ENCODE assay signal across 8 mouse cellular contexts in the genomic region with DNA sequence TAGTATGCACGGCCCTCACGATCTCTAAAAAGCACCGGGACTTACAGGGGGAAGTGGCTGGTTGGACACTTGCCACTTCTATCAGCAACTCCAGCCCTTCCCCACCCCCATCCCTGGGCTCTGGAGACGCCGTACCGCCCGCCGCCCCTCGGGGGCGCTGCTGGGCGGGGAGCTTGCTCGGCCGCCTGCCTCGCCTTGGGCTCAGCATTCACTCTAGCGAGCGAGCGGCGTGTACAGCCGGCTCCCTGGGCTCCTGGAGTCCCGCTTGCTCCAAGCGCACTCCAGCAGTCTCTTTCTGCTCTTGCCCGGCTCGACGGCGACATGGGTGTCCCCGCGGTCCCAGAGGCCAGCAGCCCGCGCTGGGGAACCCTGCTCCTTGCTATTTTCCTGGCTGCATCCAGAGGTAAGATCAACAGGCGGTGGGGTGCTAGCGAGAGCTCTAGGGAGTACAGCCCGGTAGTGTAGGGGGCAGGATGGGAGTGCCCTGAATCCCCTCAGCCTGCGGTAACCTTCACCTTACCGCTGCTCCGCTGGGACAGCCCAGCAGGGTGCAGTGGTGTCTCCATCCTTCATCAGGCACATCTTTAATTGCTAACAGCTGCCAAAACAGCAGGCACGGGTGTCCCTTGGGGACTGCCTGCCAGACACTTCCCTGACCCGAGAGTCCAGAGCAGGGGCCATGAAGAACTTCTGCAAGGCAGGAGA. TPM values are rescaled to one million over a fixed set of nuclear protein-coding genes. Genes with fewer than 3 reads are reported as not detected.
A peak's percentile ranks its signal among the peaks of the same experiment; 100 is the strongest.
DNase-seq lines count a peak whose midpoint lies in the region; ATAC-seq lines count a peak whose summit lies in the region.

A gene (plus strand): TSS at position 151 of the 705 bp plus-strand sequence.

- H3K36me3 ChIP-seq in heart, embryonic 12.5 days: no peaks in the 10 kb centered on the region
- no peaks in the 10 kb centered on the region for H3K36me3 ChIP-seq in kidney, embryonic 16.5 days (ENCODE audit: insufficient read depth, low read length)
- H3K36me3 ChIP-seq in limb, embryonic 15.5 days: no peaks in the 10 kb centered on the region
- no peaks in the 10 kb centered on the region for H3K36me3 ChIP-seq in midbrain, embryonic 16.5 days (ENCODE audit: control insufficient read depth, insufficient read depth, low read length)

- under 1% methylated on average over 37 of the region's 37 CpGs for WGBS in heart, embryonic 12.5 days
- WGBS in kidney, embryonic 16.5 days: under 1% methylated on average over 37 of the region's 37 CpGs
- WGBS in limb, embryonic 15.5 days: 1% methylated on average over 37 of the region's 37 CpGs
- WGBS in midbrain, embryonic 16.5 days: under 1% methylated on average over 37 of the region's 37 CpGs

- peak within 1 kb of the TSS; percentile 35; the same call in 1 of the 2 replicates for H3K9ac ChIP-seq in heart, embryonic 12.5 days
- H3K9ac ChIP-seq in kidney, embryonic 16.5 days (replicated peaks; ENCODE audit: low read length): peak within 1 kb of the TSS; percentile 67
- H3K9ac ChIP-seq in limb, embryonic 15.5 days: peak within 1 kb of the TSS; percentile 31
- peak within 1 kb of the TSS; percentile 21; the same call in 1 of the 2 replicates for H3K9ac ChIP-seq in midbrain, embryonic 16.5 days (ENCODE audit: low read depth, low read length)

- H3K27me3 ChIP-seq in heart, embryonic 12.5 days (replicated peaks): 0 out of 2 replicates have a peak, but pooled peaks cover 15% of the 10 kb centered on the region
- H3K27me3 ChIP-seq in kidney, embryonic 16.5 days (ENCODE audit: insufficient read depth, low read length): no peaks in the 10 kb centered on the region
- peaks cover 15% of the 10 kb centered on the region for H3K27me3 ChIP-seq in limb, embryonic 15.5 days
- peaks cover 13% of the 10 kb centered on the region for H3K27me3 ChIP-seq in midbrain, embryonic 16.5 days (ENCODE audit: control insufficient read depth, insufficient read depth, low read depth, low read length)

- peak; percentile 51 for ATAC-seq in erythroblast, adult 5-6 weeks (replicated peaks; ENCODE audit: low FRiP score, poor library complexity, severe bottlenecking)
- ATAC-seq in heart, embryonic 12.5 days (ENCODE audit: insufficient number of reproducible peaks, low FRiP score): peak; percentile 56
- peak; percentile 67 for ATAC-seq in kidney, embryonic 16.5 days (ENCODE audit: low FRiP score, low TSS enrichment)
- ATAC-seq in limb, embryonic 15.5 days (ENCODE audit: insufficient number of reproducible peaks, low FRiP score, low TSS enrichment, low read depth): no peak
- ATAC-seq in midbrain, embryonic 16.5 days: no peak

- H3K9me3 ChIP-seq in heart, embryonic 12.5 days (replicated peaks): no peaks in the 10 kb centered on the region
- no peaks in the 10 kb centered on the region for H3K9me3 ChIP-seq in kidney, embryonic 16.5 days (ENCODE audit: low read length)
- no peaks in the 10 kb centered on the region for H3K9me3 ChIP-seq in limb, embryonic 15.5 days
- no peaks in the 10 kb centered on the region for H3K9me3 ChIP-seq in midbrain, embryonic 16.5 days (replicated peaks; ENCODE audit: control insufficient read depth, low read length, poor library complexity, severe bottlenecking)

- H3K4me2 ChIP-seq in heart, embryonic 12.5 days: peak within 1 kb of the TSS; percentile 66
- H3K4me2 ChIP-seq in kidney, embryonic 16.5 days (replicated peaks; ENCODE audit: low read depth, low read length): peak within 1 kb of the TSS; percentile 56
- peak within 1 kb of the TSS; percentile 59 for H3K4me2 ChIP-seq in limb, embryonic 15.5 days
- peak within 1 kb of the TSS; percentile 37 for H3K4me2 ChIP-seq in midbrain, embryonic 16.5 days (ENCODE audit: low read length)

- no peak within 1 kb of the TSS for H3K27ac ChIP-seq in heart, embryonic 12.5 days (ENCODE audit: poor library complexity, severe bottlenecking)
- H3K27ac ChIP-seq in kidney, embryonic 16.5 days (ENCODE audit: low read length): no peak within 1 kb of the TSS
- peak within 1 kb of the TSS; percentile 44; the same call in 1 of the 2 replicates for H3K27ac ChIP-seq in limb, embryonic 15.5 days
- no peak within 1 kb of the TSS for H3K27ac ChIP-seq in midbrain, embryonic 16.5 days (ENCODE audit: low read length)

- peak within 1 kb of the TSS; percentile 38 for H3K4me3 ChIP-seq in heart, embryonic 12.5 days
- H3K4me3 ChIP-seq in kidney, embryonic 16.5 days (ENCODE audit: low read length): peak within 1 kb of the TSS; percentile 47
- peak within 1 kb of the TSS; percentile 41 for H3K4me3 ChIP-seq in limb, embryonic 15.5 days
- H3K4me3 ChIP-seq in midbrain, embryonic 16.5 days (ENCODE audit: low read depth, low read length): peak within 1 kb of the TSS; percentile 2; the same call in 1 of the 2 replicates

- peaks cover 58% of the 10 kb centered on the region for H3K4me1 ChIP-seq in heart, embryonic 12.5 days (replicated peaks)
- H3K4me1 ChIP-seq in kidney, embryonic 16.5 days (ENCODE audit: insufficient read depth, low read length): peaks cover 40% of the 10 kb centered on the region
- peaks cover 55% of the 10 kb centered on the region for H3K4me1 ChIP-seq in limb, embryonic 15.5 days
- peaks cover 4% of the 10 kb centered on the region; the same call in 1 of the 2 replicates for H3K4me1 ChIP-seq in midbrain, embryonic 16.5 days (ENCODE audit: control insufficient read depth, insufficient read depth, low read length)

- peak; percentile 74 for DNase-seq in A20 (ENCODE audit: low read depth, low spot score)
- DNase-seq in adrenal gland, postnatal 25 days: peak; percentile 75
- peak; percentile 86 to 90 for DNase-seq in spleen, postnatal 10 days (ENCODE audit: low spot score in 2 of 2)

RNA-seq across cellular contexts. Expression of the gene that starts here (rescaled TPM):
- total RNA-seq in adrenal gland, postnatal 25 days (2021): 6.3 and 11.3 TPM in 2 replicates
- 78.8 and 104 TPM in 2 replicates for total RNA-seq in erythroblast, adult 5-6 weeks (2015; ENCODE audit: low replicate concordance)
- 77.5 and 165 TPM in 2 replicates for total RNA-seq in erythroblast, adult 5-6 weeks (2017; ENCODE audit: low replicate concordance)
- 1.8 TPM in 2 replicates for polyA plus RNA-seq in heart, embryonic 12.5 days (2016; fragmentation: Nextera tagmentation; extraction: Ambion mirVana)
- 3.9 and 4.2 TPM in 2 replicates for polyA plus RNA-seq in kidney, embryonic 16.5 days (2015; fragmentation: Nextera tagmentation; extraction: Ambion mirVana)
- 3.4 and 6.7 TPM in 2 replicates for polyA plus RNA-seq in limb, embryonic 15.5 days (2015; fragmentation: Nextera tagmentation; extraction: Ambion mirVana)
- 1.5 and 1.8 TPM in 2 replicates for polyA plus RNA-seq in midbrain, embryonic 16.5 days (2015; fragmentation: Nextera tagmentation; extraction: Ambion mirVana)

Comparison
In these comparisons a context has a peak if more than half of its experiments do, and no peak if none do; other contexts are left out.
1. ATAC-seq: peak in erythroblast, adult 5-6 weeks (single experiment), heart, embryonic 12.5 days (single experiment) and kidney, embryonic 16.5 days (single experiment); none in limb, embryonic 15.5 days (single experiment) and midbrain, embryonic 16.5 days (single experiment).
2. Peak in every context shown above with its lines, with median percentiles within 50 percentile points of each other: DNase-seq, H3K4me2 ChIP-seq, H3K4me3 ChIP-seq and H3K9ac ChIP-seq.